Mouse (Mus musculus) E14TG2a.4 (cell line): ENCODE results near the gene Gbp7.
A peak's percentile ranks its signal among the peaks of the same experiment; 100 is the strongest.

Source experiments
- H3K27me3 ChIP-seq: 2 replicates; pipeline ENCODE4 v1.6.1; 2014; ENCODE audit warnings: low read length, control low read depth; ENCODE audit not compliant: insufficient read depth
- H3K36me3 ChIP-seq: 2 replicates; pipeline ENCODE4 v1.6.1; 2014; ENCODE audit warnings: low read length, control low read depth; ENCODE audit not compliant: insufficient read depth
- H3K4me1 ChIP-seq: replicated peaks from 2 replicates; pipeline ENCODE4 v1.6.1; 2014; ENCODE audit warnings: low read depth, low read length, control low read depth
- H3K4me3 ChIP-seq: replicated peaks from 2 replicates; pipeline ENCODE4 v1.5.1; 2014; ENCODE audit warnings: mild to moderate bottlenecking, low read length
- H3K9me3 ChIP-seq: 2 replicates; pipeline ENCODE4 v1.6.1; 2014; ENCODE audit warnings: low read length, control low read depth
- CTCF ChIP-seq: conservative IDR thresholded peaks from 2 replicates; pipeline ENCODE4 v1.5.1; 2014; ENCODE audit warnings: low read length
- NANOG ChIP-seq: IDR thresholded peaks from 2 replicates; pipeline ENCODE4 v1.6.1; 2014; ENCODE audit warnings: borderline replicate concordance, low read length, mixed read lengths
- POU5F1 ChIP-seq: IDR thresholded peaks from 2 replicates; pipeline ENCODE4 v1.6.1; 2014; ENCODE audit warnings: low read length, borderline replicate concordance

Gbp7 gene

GRCm38 (mm10) chr3:142530087-142530953, at the start of gene Gbp7:
Gene Gbp7 (plus strand): TSS chr3:142530342.
- peaks cover 16% of the 10 kb centered on the region for H3K27me3 ChIP-seq
- peaks cover 5% of the 10 kb centered on the region; the same call in 1 of the 2 replicates for H3K9me3 ChIP-seq
- H3K36me3 ChIP-seq: no peaks in the 10 kb centered on the region
- peaks cover 18% of the 10 kb centered on the region for H3K4me1 ChIP-seq
- TF ChIP-seq CTCF: no peak
- TF ChIP-seq NANOG: no peak
- no peak for TF ChIP-seq POU5F1
- peak within 1 kb of the TSS; percentile 78 for H3K4me3 ChIP-seq

- no peaks in the 10 kb centered on the region for H3K9me3 ChIP-seq
- H3K36me3 ChIP-seq: no peaks in the 10 kb centered on the region
- peaks cover 23% of the 10 kb centered on the region for H3K4me1 ChIP-seq
- H3K4me3 ChIP-seq: no peak overlapping the region
- TF ChIP-seq CTCF: peak; percentile 45
- no peak for TF ChIP-seq POU5F1
- peaks cover 10% of the 10 kb centered on the region; the same call in 1 of the 2 replicates for H3K27me3 ChIP-seq
These were observed 39.7 kb upstream of the Gbp7 start for GRCm38 (mm10) chr3:142490465-142490864.

GRCm38 (mm10) chr3:142493536-142494061, 36.5 kb upstream of the Gbp7 start, which contains the start of gene Gbp5:
Gene Gbp5 (plus strand): TSS chr3:142493978.
- no peaks in the 10 kb centered on the region for H3K9me3 ChIP-seq
- no peak within 1 kb of the TSS for H3K4me3 ChIP-seq
- H3K27me3 ChIP-seq: peaks cover 17% of the 10 kb centered on the region
- peaks cover 23% of the 10 kb centered on the region for H3K4me1 ChIP-seq
- no peaks in the 10 kb centered on the region for H3K36me3 ChIP-seq
- TF ChIP-seq CTCF (0 out of 2 replicates have a peak, but pooled peaks have one; percentile 13), NANOG (no peak), POU5F1 (no peak)

GRCm38 (mm10) chr3:142495146-142495655, 34.9 kb upstream of the Gbp7 start:
- Histone ChIP-seq H3K4me1 (peaks cover 23% of the 10 kb centered on the region), H3K27me3 (peaks cover 17% of the 10 kb centered on the region), H3K9me3 (no peaks in the 10 kb centered on the region), H3K4me3 (no peak overlapping the region), H3K36me3 (no peaks in the 10 kb centered on the region)
- no peak for TF ChIP-seq CTCF

GRCm38 (mm10) chr3:142496113-142497101, 33.7 kb upstream of the Gbp7 start:
- H3K9me3 ChIP-seq: no peaks in the 10 kb centered on the region
- no peak overlapping the region for H3K4me3 ChIP-seq
- no peaks in the 10 kb centered on the region for H3K36me3 ChIP-seq
- peaks cover 19% of the 10 kb centered on the region for H3K27me3 ChIP-seq
- H3K4me1 ChIP-seq: peaks cover 23% of the 10 kb centered on the region
- TF ChIP-seq CTCF (no peak), NANOG (no peak), POU5F1 (no peak)

- no peaks in the 10 kb centered on the region for H3K9me3 ChIP-seq
- no peaks in the 10 kb centered on the region for H3K36me3 ChIP-seq
- peaks cover 19% of the 10 kb centered on the region for H3K27me3 ChIP-seq
- H3K4me3 ChIP-seq: no peak overlapping the region
- TF ChIP-seq CTCF (no peak), NANOG (no peak), POU5F1 (no peak)
- peaks cover 23% of the 10 kb centered on the region for H3K4me1 ChIP-seq
These were observed 32.9 kb upstream of the Gbp7 start for GRCm38 (mm10) chr3:142497123-142497841.

- TF ChIP-seq POU5F1 (no peak), NANOG (no peak), CTCF (no peak)
- no peaks in the 10 kb centered on the region for H3K9me3 ChIP-seq
- peaks cover 14% of the 10 kb centered on the region for H3K4me1 ChIP-seq
- H3K27me3 ChIP-seq: peaks cover 19% of the 10 kb centered on the region
- no peaks in the 10 kb centered on the region for H3K36me3 ChIP-seq
- no peak overlapping the region for H3K4me3 ChIP-seq
These were observed 31.2 kb upstream of the Gbp7 start for GRCm38 (mm10) chr3:142498941-142499340.

- Histone ChIP-seq H3K27me3 (peaks cover 16% of the 10 kb centered on the region), H3K4me1 (peaks cover 18% of the 10 kb centered on the region), H3K4me3 (no peak overlapping the region), H3K36me3 (no peaks in the 10 kb centered on the region), H3K9me3 (peaks cover 17% of the 10 kb centered on the region)
- TF ChIP-seq CTCF: no peak
- no peak for TF ChIP-seq NANOG
- TF ChIP-seq POU5F1: no peak
These were observed 2.0 kb upstream of the Gbp7 start for GRCm38 (mm10) chr3:142528116-142528515.
